Mouse (Mus musculus): ENCODE results near the gene 4933415F23Rik.

- TF ChIP-seq EP300 (IDR thresholded peaks at IDR 0.05; ENCODE audit: insufficient read depth, low read depth, low read length) (no peak), CTCF (IDR thresholded peaks at IDR 0.05) (no peak), POLR2A (IDR thresholded peaks at IDR 0.05; ENCODE audit: insufficient read depth, low read depth, low read length) (no peak)
These were observed 828 bp upstream of the 4933415F23Rik start for GRCm38 (mm10) chr1:23102881-23103280.

All from heart, adult 2 months (tissue).